Comparison of ENCODE assay signal across 12 mouse cellular contexts in genomic region chr1:161734741-161735211, GRCm38 (mm10). TPM values are rescaled to one million over a fixed set of nuclear protein-coding genes. Genes with fewer than 3 reads are reported as not detected.
DNase-seq lines count a peak whose midpoint lies in the region; ATAC-seq and TF ChIP-seq lines count a peak whose summit lies in the region.
"Had no signal": no experiment of that assay in that cellular context is flagged by ENCODE, and none has a peak within 500 bp of the region (broad histone marks: within the 10 kb centered on the region; RNA-seq: fewer than 3 reads in every experiment).

No protein-coding gene starts in this region.

- H3K9ac ChIP-seq in lung, postnatal 0 days (replicated peaks; ENCODE audit: low read depth): no peak overlapping the region
- peak overlapping the region; percentile 15; the same call in 1 of the 2 replicates for H3K9ac ChIP-seq in CH12.LX (ENCODE audit: insufficient read depth, low read depth)
- H3K9ac ChIP-seq: kidney, embryonic 15.5 days; lung, embryonic 15.5 days had no signal

- TF ChIP-seq CTCF in lung, postnatal 0 days (IDR thresholded peaks at IDR 0.05): no peak
- no peak for TF ChIP-seq CTCF in CH12.LX (conservative IDR thresholded peaks at IDR 0.05 in 1 of 2, IDR thresholded peaks at IDR 0.05 in 1 of 2; ENCODE audit: low read depth in 2 of 2, low read length in 2 of 2)

- in situ Hi-C loops in CH12.LX (cut with MboI; ENCODE audit: low pct_ligation_motif_present, low pct_unique_long_range_greater_than_20kb, low sequenced_read_pairs): loop anchor here (5.0 to 25.0 kb wide), 2 partner anchors 332 to 672 kb away; partner anchors contain the start of genes Cenpl and Dars2

- no peaks in the 10 kb centered on the region for H3K4me1 ChIP-seq in lung, postnatal 0 days (ENCODE audit: insufficient read depth, low read depth, low read length)
- H3K4me1 ChIP-seq in CH12.LX (ENCODE audit: control insufficient read depth in 1 of 2, insufficient read depth in 2 of 2): peaks cover 7 to 15% of the 10 kb centered on the region in 2 experiments; a peak in 3 of 4 replicates
- H3K4me1 ChIP-seq: lung, embryonic 15.5 days had no signal

- no peak for TF ChIP-seq POLR2A in CH12.LX (IDR thresholded peaks at IDR 0.05; ENCODE audit: low read depth, low read length)

- no peaks in the 10 kb centered on the region for H3K79me2 ChIP-seq in CH12.LX (replicated peaks; ENCODE audit: control insufficient read depth, extremely low read depth, insufficient read depth, poor library complexity, severe bottlenecking)

- H3K36me3 ChIP-seq in lung, postnatal 0 days (ENCODE audit: insufficient read depth, low read length): no peaks in the 10 kb centered on the region
- H3K36me3 ChIP-seq in CH12.LX (replicated peaks in 1 of 2; ENCODE audit: control insufficient read depth in 1 of 2, insufficient read depth in 1 of 2, low read length in 1 of 2): no peaks in the 10 kb centered on the region
- H3K36me3 ChIP-seq: kidney, embryonic 15.5 days; lung, embryonic 15.5 days had no signal

- TF ChIP-seq EP300 in lung, postnatal 0 days (IDR thresholded peaks at IDR 0.05): no peak
- TF ChIP-seq EP300 in CH12.LX (IDR thresholded peaks at IDR 0.05; ENCODE audit: low read length): peak; percentile 87

- 0 out of 2 replicates have a peak overlapping the region, but pooled peaks have one; percentile 14 for H3K4me2 ChIP-seq in lung, postnatal 0 days (replicated peaks; ENCODE audit: low read depth, low read length)
- H3K4me2 ChIP-seq in CH12.LX (ENCODE audit: insufficient read depth, low read depth, poor library complexity, severe bottlenecking): peak overlapping the region; percentile 93
- H3K4me2 ChIP-seq: kidney, embryonic 15.5 days; lung, embryonic 15.5 days had no signal

- ATAC-seq in lung, postnatal 0 days: peak; percentile 38; the same call in 1 of the 2 replicates
- peak; percentile 66 for ATAC-seq in megakaryocyte progenitor cell, adult 5-6 weeks (replicated peaks; ENCODE audit: poor library complexity)

- H3K4me3 ChIP-seq in lung, postnatal 0 days (ENCODE audit: low read depth, low read length): no peak overlapping the region
- peak overlapping the region; percentile 14 to 49 (median 31) for H3K4me3 ChIP-seq in CH12.LX (replicated peaks in 1 of 3; ENCODE audit: low read depth in 2 of 3, low read length in 2 of 3, poor library complexity in 1 of 3)
- H3K4me3 ChIP-seq: kidney, embryonic 15.5 days; lung, embryonic 15.5 days had no signal

- 54% methylated on average over 14 of the region's 14 CpGs for WGBS in lung, postnatal 0 days

- dilution Hi-C loops in CH12.LX (cut with MboI; ENCODE audit: extremely low pct_ligation_motif_present, extremely low pct_unique_long_range_greater_than_20kb, low sequenced_read_pairs): no loop called here

- TF ChIP-seq RAD21 in CH12.LX (IDR thresholded peaks at IDR 0.05; ENCODE audit: low read depth, low read length): no peak

- H3K27ac ChIP-seq in lung, postnatal 0 days (ENCODE audit: low read length): no peak overlapping the region
- H3K27ac ChIP-seq in CH12.LX (ENCODE audit: insufficient read depth, low read depth): no peak overlapping the region
- H3K27ac ChIP-seq: kidney, embryonic 15.5 days; lung, embryonic 15.5 days had no signal

- no peaks in the 10 kb centered on the region for H3K9me3 ChIP-seq in lung, postnatal 0 days (ENCODE audit: low read length)
- peaks cover 8% of the 10 kb centered on the region for H3K9me3 ChIP-seq in CH12.LX (replicated peaks; ENCODE audit: low read length)
- H3K9me3 ChIP-seq: kidney, embryonic 15.5 days; lung, embryonic 15.5 days had no signal

- DNase-seq in lung, postnatal 0 days (ENCODE audit: low spot score): peak; percentile 44
- no peak for DNase-seq in lung, postnatal 10 days
- peak; percentile 79 for DNase-seq in CH12.LX (ENCODE audit: extremely low read depth)
- peak; percentile 77 for DNase-seq in fibroblast of lung, adult 2 months (ENCODE audit: low read depth)
- no peak for DNase-seq in urinary bladder, adult 2 months (ENCODE audit: low spot score)
- DNase-seq in urinary bladder, adult 18-20 months (ENCODE audit: low spot score in 2 of 2): no peak
- DNase-seq in left cerebral cortex, adult 11 months (ENCODE audit: low spot score): no peak
- DNase-seq: cerebellum, postnatal 25 days; gastrocnemius, postnatal 36 days had no signal

- no peaks in the 10 kb centered on the region for H3K27me3 ChIP-seq in lung, postnatal 0 days (replicated peaks; ENCODE audit: insufficient read depth, low read length)
- H3K27me3 ChIP-seq in CH12.LX (replicated peaks): no peaks in the 10 kb centered on the region
- H3K27me3 ChIP-seq: lung, embryonic 15.5 days had no signal

TF ChIP-seq in CH12.LX, 34 proteins besides CTCF, POLR2A, EP300 and RAD21:
- TF ChIP-seq CHD1 (IDR thresholded peaks at IDR 0.05; ENCODE audit: low read depth, low read length) (no peak), MAZ (IDR thresholded peaks at IDR 0.05; ENCODE audit: low read depth, low read length) (0 out of 2 replicates have a peak, but pooled peaks have one; percentile 37), SMC3 (IDR thresholded peaks at IDR 0.05; ENCODE audit: low read depth, low read length) (no peak), NRF1 (IDR thresholded peaks at IDR 0.05; ENCODE audit: low read depth, low read length) (no peak), ZNF384 (IDR thresholded peaks at IDR 0.05; ENCODE audit: low read depth, low read length) (peak; percentile 96), CHD2 (IDR thresholded peaks at IDR 0.05; ENCODE audit: low read length) (0 out of 2 replicates have a peak, but pooled peaks have one; percentile 30), MAX (IDR thresholded peaks at IDR 0.05; ENCODE audit: low read length) (no peak), KAT2A (IDR thresholded peaks at IDR 0.05; ENCODE audit: insufficient replicate concordance, low read length) (no peak), SIN3A (IDR thresholded peaks at IDR 0.05; ENCODE audit: low read length) (no peak), MEF2A (IDR thresholded peaks at IDR 0.05; ENCODE audit: borderline replicate concordance, low read depth, low read length) (peak; percentile 83), USF1 (IDR thresholded peaks at IDR 0.05; ENCODE audit: low read depth, low read length) (no peak), NELFE (IDR thresholded peaks at IDR 0.05; ENCODE audit: low read depth, low read length) (no peak), UBTF (IDR thresholded peaks at IDR 0.05; ENCODE audit: low read depth, low read length) (peak; percentile 73; the same call in 1 of the 2 replicates), JUND (conservative IDR thresholded peaks at IDR 0.05; ENCODE audit: low read depth, low read length) (peak; percentile 45; the same call in 1 of the 2 replicates), MYC (IDR thresholded peaks at IDR 0.05; ENCODE audit: low read depth, low read length) (peak; percentile 33; the same call in 1 of the 2 replicates), ZMIZ1 (IDR thresholded peaks at IDR 0.05; ENCODE audit: low read depth, low read length) (no peak), POLR2AphosphoS2 (IDR thresholded peaks at IDR 0.05; ENCODE audit: low read depth, low read length) (no peak), MAFK (IDR thresholded peaks at IDR 0.05; ENCODE audit: insufficient replicate concordance, low read length) (peak; percentile 92), ELF1 (IDR thresholded peaks at IDR 0.05; ENCODE audit: low read depth, low read length) (no peak; the same call in 1 of the 2 replicates), GABPA (IDR thresholded peaks at IDR 0.05; ENCODE audit: insufficient replicate concordance, low read depth, low read length) (no peak), ETS1 (conservative IDR thresholded peaks at IDR 0.05; ENCODE audit: low read depth, low read length) (peak; percentile 96), JUN (IDR thresholded peaks at IDR 0.05; ENCODE audit: insufficient read depth, low read depth, low read length) (peak; percentile 49; the same call in 1 of the 2 replicates), ZKSCAN1 (IDR thresholded peaks at IDR 0.05; ENCODE audit: borderline replicate concordance, low read depth, low read length) (no peak), TBP (conservative IDR thresholded peaks at IDR 0.05; ENCODE audit: low read depth, low read length) (0 out of 2 replicates have a peak, but pooled peaks have one; percentile 25), BHLHE40 (IDR thresholded peaks at IDR 0.05; ENCODE audit: low read depth, low read length) (peak; percentile 97), PAX5 (IDR thresholded peaks at IDR 0.05; ENCODE audit: low read length) (no peak), RCOR1 (conservative IDR thresholded peaks at IDR 0.05; ENCODE audit: low read depth, low read length) (peak; percentile 83; the same call in 1 of the 2 replicates), IRF4 (IDR thresholded peaks at IDR 0.05; ENCODE audit: low read depth, low read length) (peak; percentile 94), ZC3H11A (IDR thresholded peaks at IDR 0.05; ENCODE audit: low read depth, low read length) (no peak), E2F4 (IDR thresholded peaks at IDR 0.05; ENCODE audit: insufficient replicate concordance, low read depth, low read length) (no peak), USF2 (conservative IDR thresholded peaks at IDR 0.05; ENCODE audit: low read depth, low read length) (no peak), TCF12 (IDR thresholded peaks at IDR 0.05; ENCODE audit: low read depth, low read length) (peak; percentile 80; the same call in 1 of the 2 replicates), HCFC1 (IDR thresholded peaks at IDR 0.05; ENCODE audit: low read depth, low read length) (no peak), MXI1 (IDR thresholded peaks at IDR 0.05; ENCODE audit: low read depth, low read length) (no peak)

RNA-seq across cellular contexts. Expression of gene Fasl, which starts 53.5 kb away (rescaled TPM):
- polyA plus RNA-seq in lung, postnatal 0 days (2015; fragmentation: Nextera tagmentation; extraction: Ambion mirVana): 0.10 and 0.11 TPM in 2 replicates
- 0.08 TPM in 2 replicates for total RNA-seq in CH12.LX (2012; rRNA removed)
- total RNA-seq in CH12.LX (2014; rRNA removed): 0.32 and 0.35 TPM in 2 replicates
- not detected in 2 replicates for polyA plus RNA-seq in CH12.LX (2012; ENCODE audit: insufficient read length, low read depth)
- not detected in 2 replicates for total RNA-seq in megakaryocyte progenitor cell, adult 5-6 weeks (2015)
- 0.25 TPM in 1 of 2 replicates, not detected in the other for total RNA-seq in megakaryocyte progenitor cell, adult 5-6 weeks (2017)
- polyA plus RNA-seq in urinary bladder, adult 2 months (2012; rRNA removed): 0.30 and 0.50 TPM in 2 replicates
- total RNA-seq: gastrocnemius, postnatal 36 days had no signal
- polyA plus RNA-seq: kidney, embryonic 15.5 days had no signal

Comparison
In these comparisons a context has a peak if more than half of its experiments do, and no peak if none do; other contexts are left out.
1. DNase-seq: peak in lung, postnatal 0 days (single experiment), CH12.LX (single experiment) and fibroblast of lung, adult 2 months (single experiment); none in lung, postnatal 10 days (single experiment), urinary bladder, adult 2 months (single experiment), urinary bladder, adult 18-20 months (0 of 2) and left cerebral cortex, adult 11 months (single experiment).